Comparison of ENCODE assay signal across 8 mouse cellular contexts in genomic region chr17:8146931-8147330, GRCm38 (mm10). TPM values are rescaled to one million over a fixed set of nuclear protein-coding genes. Genes with fewer than 3 reads are reported as not detected.
DNase-seq lines count a peak whose midpoint lies in the region; ATAC-seq lines count a peak whose summit lies in the region.
"Not testable (repeated sequence)": the region's sequence is repeated elsewhere in the genome, so short reads cannot be mapped to it uniquely, and the experiment has no call there.

No protein-coding gene starts in this region.

- ATAC-seq in embryonic facial prominence, embryonic 15.5 days (ENCODE audit: insufficient number of reproducible peaks, low FRiP score, low TSS enrichment, low read depth); heart, embryonic 11.5 days (replicated peaks; ENCODE audit: insufficient number of reproducible peaks, low FRiP score, low TSS enrichment); intestine, embryonic 14.5 days (replicated peaks; ENCODE audit: low FRiP score, low TSS enrichment, low read depth); limb, embryonic 11.5 days (ENCODE audit: insufficient number of reproducible peaks, low FRiP score, low TSS enrichment, low read depth): not testable (repeated sequence)
- peak; percentile 3; the same call in 1 of the 2 replicates for ATAC-seq in lung, embryonic 16.5 days (ENCODE audit: low read depth)

- DNase-seq in MEL-GATA-1-ER (ENCODE audit: extremely low read depth, low read depth) = peak; percentile 23
- DNase-seq in intestine, embryonic 14.5 days (ENCODE audit: low spot score); limb, embryonic 11.5 days (ENCODE audit: low spot score): not testable (repeated sequence)
- peak; percentile 17 for DNase-seq in neural tube, embryonic 10.5 days (ENCODE audit: extremely low spot score, low spot score)
- peak; percentile 34 for DNase-seq in thymus, postnatal 25 days

- not testable (repeated sequence) for H3K9me3 ChIP-seq in embryonic facial prominence, embryonic 15.5 days (replicated peaks); heart, embryonic 11.5 days (replicated peaks; ENCODE audit: control insufficient read depth, low read length); intestine, embryonic 14.5 days (ENCODE audit: control insufficient read depth, low read length); limb, embryonic 11.5 days (ENCODE audit: control insufficient read depth, low read length); lung, embryonic 16.5 days (ENCODE audit: control insufficient read depth, low read length)

- not testable (repeated sequence) for H3K9ac ChIP-seq in embryonic facial prominence, embryonic 15.5 days; limb, embryonic 11.5 days (ENCODE audit: low read length)
- H3K9ac ChIP-seq in heart, embryonic 11.5 days (ENCODE audit: low read depth, low read length) = 0 out of 2 replicates have a peak overlapping the region, but pooled peaks have one; percentile 34
- peak overlapping the region; percentile 44 for H3K9ac ChIP-seq in intestine, embryonic 14.5 days (ENCODE audit: low read length)
- peak overlapping the region; percentile 68 for H3K9ac ChIP-seq in lung, embryonic 16.5 days (ENCODE audit: low read length)

- not testable (repeated sequence) for H3K27me3 ChIP-seq in embryonic facial prominence, embryonic 15.5 days; heart, embryonic 11.5 days (ENCODE audit: control insufficient read depth, insufficient read depth, low read length); intestine, embryonic 14.5 days (replicated peaks; ENCODE audit: control insufficient read depth, insufficient read depth, low read length); limb, embryonic 11.5 days (ENCODE audit: control insufficient read depth, insufficient read depth, low read length); lung, embryonic 16.5 days (ENCODE audit: control insufficient read depth, insufficient read depth, low read depth, low read length)

- H3K4me3 ChIP-seq in embryonic facial prominence, embryonic 15.5 days (replicated peaks) = peak overlapping the region; percentile 56
- H3K4me3 ChIP-seq in heart, embryonic 11.5 days (ENCODE audit: low read depth, low read length) = peak overlapping the region; percentile 52
- peak overlapping the region; percentile 47 for H3K4me3 ChIP-seq in intestine, embryonic 14.5 days (ENCODE audit: low read depth, low read length)
- peak overlapping the region; percentile 42 for H3K4me3 ChIP-seq in limb, embryonic 11.5 days (ENCODE audit: low read depth, low read length)
- H3K4me3 ChIP-seq in lung, embryonic 16.5 days (ENCODE audit: low read length) = peak overlapping the region; percentile 61

- peak overlapping the region; percentile 54 for H3K4me2 ChIP-seq in embryonic facial prominence, embryonic 15.5 days (replicated peaks)
- H3K4me2 ChIP-seq in heart, embryonic 11.5 days = peak overlapping the region; percentile 56
- H3K4me2 ChIP-seq in intestine, embryonic 14.5 days (ENCODE audit: low read length) = peak overlapping the region; percentile 45
- peak overlapping the region; percentile 37 for H3K4me2 ChIP-seq in limb, embryonic 11.5 days (ENCODE audit: low read depth, severe bottlenecking)
- H3K4me2 ChIP-seq in lung, embryonic 16.5 days (ENCODE audit: low read depth, low read length) = peak overlapping the region; percentile 48

- 14% methylated on average over 5 of the region's 5 CpGs for WGBS in embryonic facial prominence, embryonic 15.5 days
- WGBS in heart, embryonic 11.5 days (ENCODE audit: insufficient replicate concordance) = 17% methylated on average over 4 of the region's 5 CpGs
- WGBS in intestine, embryonic 14.5 days = 12% methylated on average over 4 of the region's 5 CpGs
- WGBS in limb, embryonic 11.5 days = 21% methylated on average over 4 of the region's 5 CpGs
- 10% methylated on average over 5 of the region's 5 CpGs for WGBS in lung, embryonic 16.5 days

- H3K27ac ChIP-seq in embryonic facial prominence, embryonic 15.5 days (replicated peaks); heart, embryonic 11.5 days (ENCODE audit: low read depth, low read length); intestine, embryonic 14.5 days (ENCODE audit: low read depth); limb, embryonic 11.5 days (replicated peaks; ENCODE audit: low read depth, low read length); lung, embryonic 16.5 days (ENCODE audit: low read length): not testable (repeated sequence)

- not testable (repeated sequence) for H3K36me3 ChIP-seq in embryonic facial prominence, embryonic 15.5 days; heart, embryonic 11.5 days (ENCODE audit: control insufficient read depth, insufficient read depth, low read length); intestine, embryonic 14.5 days (ENCODE audit: control insufficient read depth, insufficient read depth, low read length); limb, embryonic 11.5 days (ENCODE audit: control insufficient read depth, insufficient read depth, low read length); lung, embryonic 16.5 days (ENCODE audit: control insufficient read depth, insufficient read depth, low read length)

- H3K4me1 ChIP-seq in embryonic facial prominence, embryonic 15.5 days; heart, embryonic 11.5 days (ENCODE audit: control insufficient read depth, insufficient read depth, low read length); intestine, embryonic 14.5 days (replicated peaks; ENCODE audit: control insufficient read depth, insufficient read depth, low read length); limb, embryonic 11.5 days (ENCODE audit: control insufficient read depth, insufficient read depth, low read length); lung, embryonic 16.5 days (replicated peaks; ENCODE audit: control insufficient read depth, insufficient read depth, low read length): not testable (repeated sequence)

RNA-seq across cellular contexts. Expression of gene Gm49673, which starts 0.7 kb away (rescaled TPM):
- polyA plus RNA-seq in embryonic facial prominence, embryonic 15.5 days (2015; fragmentation: Nextera tagmentation; extraction: Ambion mirVana) = 0.27 TPM in 1 of 2 replicates, not detected in the other
- not detected in 2 replicates for polyA plus RNA-seq in heart, embryonic 11.5 days (2014; fragmentation: Nextera tagmentation; extraction: Ambion mirVana)
- polyA plus RNA-seq in intestine, embryonic 14.5 days (2014; fragmentation: Nextera tagmentation; extraction: Ambion mirVana) = 0.28 TPM in 1 of 2 replicates, not detected in the other
- 0.35 TPM in 1 of 2 replicates, not detected in the other for polyA plus RNA-seq in limb, embryonic 11.5 days (2014; fragmentation: Nextera tagmentation; extraction: Ambion mirVana)
- 0.24 TPM in 1 of 2 replicates, not detected in the other for polyA plus RNA-seq in lung, embryonic 16.5 days (2015; fragmentation: Nextera tagmentation; extraction: Ambion mirVana)

RNA-seq across cellular contexts. Expression of gene Rnaset2a, which starts 1.0 kb away (rescaled TPM):
- 28.2 and 30.5 TPM in 2 replicates for polyA plus RNA-seq in embryonic facial prominence, embryonic 15.5 days (2015; fragmentation: Nextera tagmentation; extraction: Ambion mirVana)
- polyA plus RNA-seq in heart, embryonic 11.5 days (2014; fragmentation: Nextera tagmentation; extraction: Ambion mirVana) = 28.3 and 30.0 TPM in 2 replicates
- polyA plus RNA-seq in intestine, embryonic 14.5 days (2014; fragmentation: Nextera tagmentation; extraction: Ambion mirVana) = 28.3 and 35.2 TPM in 2 replicates
- 20.4 and 21.2 TPM in 2 replicates for polyA plus RNA-seq in limb, embryonic 11.5 days (2014; fragmentation: Nextera tagmentation; extraction: Ambion mirVana)
- polyA plus RNA-seq in lung, embryonic 16.5 days (2015; fragmentation: Nextera tagmentation; extraction: Ambion mirVana) = 40.1 TPM in 2 replicates

RNA-seq across cellular contexts. Expression of gene Fgfr1op, which starts 18.4 kb away (rescaled TPM):
- 29.7 and 34.6 TPM in 2 replicates for polyA plus RNA-seq in embryonic facial prominence, embryonic 15.5 days (2015; fragmentation: Nextera tagmentation; extraction: Ambion mirVana)
- polyA plus RNA-seq in heart, embryonic 11.5 days (2014; fragmentation: Nextera tagmentation; extraction: Ambion mirVana) = 24.9 and 28.9 TPM in 2 replicates
- 36.0 and 44.4 TPM in 2 replicates for polyA plus RNA-seq in intestine, embryonic 14.5 days (2014; fragmentation: Nextera tagmentation; extraction: Ambion mirVana)
- 59.2 and 64.0 TPM in 2 replicates for polyA plus RNA-seq in limb, embryonic 11.5 days (2014; fragmentation: Nextera tagmentation; extraction: Ambion mirVana)
- 38.4 and 39.5 TPM in 2 replicates for polyA plus RNA-seq in lung, embryonic 16.5 days (2015; fragmentation: Nextera tagmentation; extraction: Ambion mirVana)
